Mouse (Mus musculus): ENCODE results near the gene Rhof. TPM values are rescaled to one million over a fixed set of nuclear protein-coding genes. Genes with fewer than 3 reads are reported as not detected.

Rhof gene
- total and polyA plus RNA-seq, 3 experiments, result 0.59 to 1.7 TPM; not detected in 1

GRCm38 (mm10) chr5:123060706-123061401 lies 71.6 kb downstream of the Rhof start:
- peaks cover 27% of the 10 kb centered on the region for H3K4me1 ChIP-seq (ENCODE audit: insufficient read depth, low read depth, low read length)
- DNase-seq (ENCODE audit: low spot score), result no peak
- no peak for ATAC-seq (ENCODE audit: extremely low read depth, insufficient number of reproducible peaks, low FRiP score, poor library complexity, severe bottlenecking)
- H3K4me3 ChIP-seq (ENCODE audit: low read depth, low read length), result no peak overlapping the region
- TF ChIP-seq GATA2 (IDR thresholded peaks at IDR 0.05; ENCODE audit: borderline replicate concordance, low read depth, low read length) (no peak), GATA1 (IDR thresholded peaks at IDR 0.05; ENCODE audit: borderline replicate concordance, low read length) (no peak), TAL1 (conservative IDR thresholded peaks at IDR 0.05; ENCODE audit: low read depth, low read length) (no peak), POLR2AphosphoS5 (IDR thresholded peaks at IDR 0.05; ENCODE audit: insufficient replicate concordance, low read depth, low read length) (no peak), CTCF (IDR thresholded peaks at IDR 0.05; ENCODE audit: low read depth, low read length) (no peak)
- H3K9me3 ChIP-seq (replicated peaks), result no peaks in the 10 kb centered on the region
- H3K36me3 ChIP-seq (replicated peaks), result no peaks in the 10 kb centered on the region
- H3K27me3 ChIP-seq (ENCODE audit: insufficient read depth, low read length), result no peaks in the 10 kb centered on the region

DNA sequence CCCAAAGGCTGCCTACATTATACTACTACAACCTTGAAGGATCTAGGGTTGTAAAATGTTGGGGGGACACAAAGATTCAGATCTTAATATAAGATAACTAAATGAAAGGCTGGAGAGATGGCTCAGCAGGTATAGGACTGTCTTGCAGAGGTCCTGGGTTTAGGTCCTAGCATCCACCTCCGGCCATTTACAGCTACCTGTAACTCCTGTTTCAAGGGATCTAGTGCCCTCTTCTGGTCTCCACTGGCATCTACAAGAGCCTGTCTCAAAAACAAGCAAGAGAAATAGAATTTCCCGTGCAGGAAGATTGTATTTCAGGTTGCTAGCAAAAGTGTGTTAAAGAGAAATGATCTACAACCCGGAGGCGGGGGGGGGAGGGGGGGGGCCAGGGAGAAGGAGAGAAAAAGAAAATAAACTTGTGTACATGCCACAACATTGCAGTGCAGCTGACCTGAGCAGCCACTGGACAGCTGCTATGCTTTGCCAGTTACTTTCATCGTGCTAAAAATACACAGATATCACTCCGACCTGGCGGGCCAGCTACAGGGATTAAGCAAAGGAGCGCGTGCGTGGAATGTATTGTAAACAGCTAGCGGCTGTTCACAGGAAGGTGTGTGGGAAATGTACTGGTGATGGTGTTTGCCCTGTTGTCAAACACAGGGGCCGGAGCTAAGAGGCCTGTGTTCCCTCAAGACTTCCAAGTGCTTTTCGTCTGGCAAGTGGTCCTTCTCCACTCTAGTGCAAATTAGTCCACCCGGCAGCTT lies 72.6 kb downstream of the Rhof start:
- DNase-seq (ENCODE audit: low spot score), result no peak
- peak; percentile 55; the same call in 1 of the 2 replicates for TF ChIP-seq CTCF (IDR thresholded peaks at IDR 0.05; ENCODE audit: low read depth, low read length)
- no peak for TF ChIP-seq GATA1 (IDR thresholded peaks at IDR 0.05; ENCODE audit: borderline replicate concordance, low read length)
- Histone ChIP-seq H3K36me3 (replicated peaks) (no peaks in the 10 kb centered on the region), H3K4me1 (ENCODE audit: insufficient read depth, low read depth, low read length) (peaks cover 27% of the 10 kb centered on the region), H3K4me3 (ENCODE audit: low read depth, low read length) (no peak overlapping the region), H3K9me3 (replicated peaks) (no peaks in the 10 kb centered on the region), H3K27me3 (ENCODE audit: insufficient read depth, low read length) (no peaks in the 10 kb centered on the region)
- no peak for ATAC-seq (ENCODE audit: extremely low read depth, insufficient number of reproducible peaks, low FRiP score, poor library complexity, severe bottlenecking)

DNA sequence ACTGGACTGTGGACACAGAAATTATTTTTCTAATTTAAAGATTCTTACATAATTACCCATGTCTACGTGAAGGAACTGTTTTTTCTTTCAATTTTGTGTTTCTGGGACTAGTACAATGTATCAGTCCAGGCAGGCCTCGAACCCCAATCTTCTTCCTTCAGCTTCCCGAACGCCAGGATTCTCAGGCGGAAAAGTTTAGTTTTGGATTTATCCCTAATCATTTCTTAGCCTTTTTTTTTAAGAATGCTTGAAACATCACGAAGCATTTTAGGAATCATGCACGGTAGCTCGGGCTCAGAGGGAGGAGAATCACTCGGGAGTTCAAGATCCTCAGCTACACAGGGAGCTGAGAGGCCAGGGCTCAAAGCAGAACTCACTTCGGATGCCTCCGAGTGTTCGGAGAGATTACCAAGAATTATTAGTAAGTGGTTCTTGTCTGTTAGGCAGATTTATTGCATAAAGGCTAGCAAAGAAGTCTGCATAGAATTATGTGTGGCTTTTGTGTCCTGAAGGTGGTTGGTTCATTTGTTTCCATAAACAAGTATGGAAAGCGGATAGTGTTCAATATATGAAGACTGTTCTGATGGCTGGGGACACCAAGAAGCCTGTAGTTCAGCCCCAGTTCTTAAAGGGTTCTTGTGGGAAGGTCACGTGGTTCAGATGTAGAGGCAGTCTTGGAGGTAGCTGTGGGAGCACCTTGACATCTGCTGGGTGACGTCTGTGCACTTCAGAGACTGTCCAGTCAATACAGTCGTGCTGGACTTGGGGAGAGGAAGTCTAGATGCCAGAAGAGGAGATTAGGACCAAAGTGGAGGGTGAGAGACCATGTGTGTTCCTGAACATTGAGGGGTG lies 74.0 kb downstream of the Rhof start:
- H3K27me3 ChIP-seq (ENCODE audit: insufficient read depth, low read length), result peaks cover 3% of the 10 kb centered on the region; the same call in 1 of the 2 replicates
- peak overlapping the region; percentile 66 for H3K4me3 ChIP-seq (ENCODE audit: low read depth, low read length)
- DNase-seq (ENCODE audit: low spot score) (peak; percentile 44), ATAC-seq (ENCODE audit: extremely low read depth, insufficient number of reproducible peaks, low FRiP score, poor library complexity, severe bottlenecking) (peak; percentile 46; the same call in 1 of the 2 replicates)
- peaks cover 25% of the 10 kb centered on the region for H3K4me1 ChIP-seq (ENCODE audit: insufficient read depth, low read depth, low read length)
- H3K9me3 ChIP-seq (replicated peaks), result no peaks in the 10 kb centered on the region
- TF ChIP-seq POLR2AphosphoS5 (IDR thresholded peaks at IDR 0.05; ENCODE audit: insufficient replicate concordance, low read depth, low read length), result no peak
- no peak for TF ChIP-seq GATA2 (IDR thresholded peaks at IDR 0.05; ENCODE audit: borderline replicate concordance, low read depth, low read length)
- TF ChIP-seq CTCF (IDR thresholded peaks at IDR 0.05; ENCODE audit: low read depth, low read length), result no peak
- TF ChIP-seq TAL1 (conservative IDR thresholded peaks at IDR 0.05; ENCODE audit: low read depth, low read length), result no peak
- TF ChIP-seq GATA1 (IDR thresholded peaks at IDR 0.05; ENCODE audit: borderline replicate concordance, low read length), result no peak
- no peaks in the 10 kb centered on the region for H3K36me3 ChIP-seq (replicated peaks)

DNA sequence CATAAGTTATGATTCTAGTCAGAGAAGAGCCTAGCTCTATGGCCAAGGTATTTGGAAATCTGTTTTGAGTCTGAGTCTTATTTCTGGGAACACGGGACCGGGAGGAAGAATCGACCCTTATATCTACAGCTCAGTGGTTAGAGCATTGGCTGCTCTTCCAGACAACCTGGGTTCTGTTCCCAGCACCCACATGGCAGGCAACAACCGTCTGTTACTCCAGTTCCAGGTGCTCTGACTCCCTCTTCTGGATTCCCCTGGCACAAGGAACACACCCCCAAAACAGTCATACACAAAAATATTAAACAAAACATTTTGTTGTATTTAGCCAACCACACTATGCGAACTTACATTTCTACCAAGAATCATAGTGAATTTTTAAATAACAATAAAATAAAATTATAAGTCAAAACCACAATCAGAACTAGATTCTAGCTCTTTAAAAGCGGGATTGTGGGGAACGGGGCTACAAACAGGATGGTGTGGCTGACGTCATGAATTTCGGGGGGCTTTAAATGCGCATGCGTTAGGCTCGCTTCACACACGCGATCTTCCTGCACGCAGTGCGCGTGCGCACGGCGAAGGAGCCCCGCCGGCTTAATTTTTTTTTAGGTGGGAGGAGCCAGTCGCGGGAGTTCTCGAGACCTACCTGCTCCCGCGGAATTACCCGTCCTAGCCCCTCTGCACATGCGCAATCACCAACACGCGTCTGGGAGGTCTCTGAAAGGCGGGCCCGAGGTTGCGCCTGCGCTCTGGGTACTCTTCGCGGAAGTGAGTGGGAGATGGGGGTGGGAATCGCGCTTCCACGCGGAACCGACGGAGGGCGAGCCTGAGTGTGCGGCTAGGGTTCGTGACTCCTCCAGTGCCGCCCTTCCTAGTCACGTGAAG lies 74.9 kb downstream of the Rhof start:
- Histone ChIP-seq H3K4me3 (ENCODE audit: low read depth, low read length) (peak overlapping the region; percentile 66), H3K36me3 (replicated peaks) (no peaks in the 10 kb centered on the region), H3K9me3 (replicated peaks) (no peaks in the 10 kb centered on the region), H3K27me3 (ENCODE audit: insufficient read depth, low read length) (peaks cover 3% of the 10 kb centered on the region; the same call in 1 of the 2 replicates), H3K4me1 (ENCODE audit: insufficient read depth, low read depth, low read length) (peaks cover 25% of the 10 kb centered on the region)
- TF ChIP-seq TAL1 (conservative IDR thresholded peaks at IDR 0.05; ENCODE audit: low read depth, low read length) (no peak), GATA2 (IDR thresholded peaks at IDR 0.05; ENCODE audit: borderline replicate concordance, low read depth, low read length) (no peak), CTCF (IDR thresholded peaks at IDR 0.05; ENCODE audit: low read depth, low read length) (no peak), GATA1 (IDR thresholded peaks at IDR 0.05; ENCODE audit: borderline replicate concordance, low read length) (no peak), POLR2AphosphoS5 (IDR thresholded peaks at IDR 0.05; ENCODE audit: insufficient replicate concordance, low read depth, low read length) (no peak)
- peak; percentile 86 for DNase-seq (ENCODE audit: low spot score)
- ATAC-seq (ENCODE audit: extremely low read depth, insufficient number of reproducible peaks, low FRiP score, poor library complexity, severe bottlenecking), result peak; percentile 94

Other genes starting within 250 kb of the Rhof start
- gene Kdm2b, start 142.9 kb downstream of the Rhof start, total RNA-seq (2014; fragmentation: Nextera tagmentation), result 33.5 and 38.4 TPM in 2 replicates
- gene Kdm2b, start 142.9 kb downstream of the Rhof start, total RNA-seq (2017), result 14.3 and 17.5 TPM in 2 replicates
- gene Kdm2b, start 142.9 kb downstream of the Rhof start, polyA plus RNA-seq (2012), result 27.0 and 29.0 TPM in 2 replicates
- gene Orai1, start 117.6 kb downstream of the Rhof start, total RNA-seq (2014; fragmentation: Nextera tagmentation), result 16.0 and 18.8 TPM in 2 replicates
- gene Orai1, start 117.6 kb downstream of the Rhof start, total RNA-seq (2017), result 7.1 and 10.2 TPM in 2 replicates
- gene Orai1, start 117.6 kb downstream of the Rhof start, polyA plus RNA-seq (2012), result 16.4 and 18.1 TPM in 2 replicates
- not detected in 2 replicates for gene Morn3, start 85.7 kb downstream of the Rhof start, total RNA-seq (2014; fragmentation: Nextera tagmentation)
- gene Morn3, start 85.7 kb downstream of the Rhof start, total RNA-seq (2017), result 0.23 TPM in 1 of 2 replicates, not detected in the other
- gene Morn3, start 85.7 kb downstream of the Rhof start, polyA plus RNA-seq (2012), result not detected in 2 replicates
- gene Tmem120b, start 64.3 kb downstream of the Rhof start, total RNA-seq (2014; fragmentation: Nextera tagmentation), result 2.3 TPM in 1 of 2 replicates, not detected in the other
- 0.93 and 1.3 TPM in 2 replicates for gene Tmem120b, start 64.3 kb downstream of the Rhof start, total RNA-seq (2017)
- 0.53 and 0.59 TPM in 2 replicates for gene Tmem120b, start 64.3 kb downstream of the Rhof start, polyA plus RNA-seq (2012)
- 76.5 and 76.7 TPM in 2 replicates for gene Setd1b, start 9.5 kb upstream of the Rhof start, total RNA-seq (2014; fragmentation: Nextera tagmentation)
- gene Setd1b, start 9.5 kb upstream of the Rhof start, total RNA-seq (2017), result 2.1 and 2.3 TPM in 2 replicates
- 89.4 and 90.6 TPM in 2 replicates for gene Setd1b, start 9.5 kb upstream of the Rhof start, polyA plus RNA-seq (2012)
- gene Psmd9, start 36.7 kb upstream of the Rhof start, total RNA-seq (2014; fragmentation: Nextera tagmentation), result 11.6 and 24.2 TPM in 2 replicates
- gene Psmd9, start 36.7 kb upstream of the Rhof start, total RNA-seq (2017), result 22.8 and 25.4 TPM in 2 replicates
- 50.1 and 65.2 TPM in 2 replicates for gene Psmd9, start 36.7 kb upstream of the Rhof start, polyA plus RNA-seq (2012)
- gene Hpd, start 50.0 kb upstream of the Rhof start, total RNA-seq (2014; fragmentation: Nextera tagmentation), result not detected in 2 replicates
- not detected in 2 replicates for gene Hpd, start 50.0 kb upstream of the Rhof start, total RNA-seq (2017)
- gene Hpd, start 50.0 kb upstream of the Rhof start, polyA plus RNA-seq (2012), result not detected in 2 replicates
- not detected in 2 replicates for gene Wdr66, start 119.4 kb upstream of the Rhof start, total RNA-seq (2014; fragmentation: Nextera tagmentation)
- gene Wdr66, start 119.4 kb upstream of the Rhof start, total RNA-seq (2017), result 0.12 and 0.44 TPM in 2 replicates
- not detected in 2 replicates for gene Wdr66, start 119.4 kb upstream of the Rhof start, polyA plus RNA-seq (2012)
- gene Bcl7a, start 211.1 kb upstream of the Rhof start, total RNA-seq (2014; fragmentation: Nextera tagmentation), result 33.9 and 41.0 TPM in 2 replicates
- gene Bcl7a, start 211.1 kb upstream of the Rhof start, total RNA-seq (2017), result 13.4 and 14.8 TPM in 2 replicates
- 41.1 and 49.4 TPM in 2 replicates for gene Bcl7a, start 211.1 kb upstream of the Rhof start, polyA plus RNA-seq (2012)

Measured in G1E (cell line).